Mouse (Mus musculus) CH12.LX (cell line): ENCODE results near the gene B4galt1. TPM values are rescaled to one million over a fixed set of nuclear protein-coding genes. Genes with fewer than 3 reads are reported as not detected.
A peak's percentile ranks its signal among the peaks of the same experiment; 100 is the strongest.

ENCODE experiments used
- DNase-seq: peaks from one replicate; pipeline ENCODE4 v3.0.0-alpha.2; 2013; ENCODE audit errors: extremely low read depth
- H3K27ac ChIP-seq: 2 replicates; pipeline ENCODE4 v1.5.1; 2012; ENCODE audit warnings: low read depth, mild to moderate bottlenecking, control low read depth, moderate library complexity; ENCODE audit not compliant: insufficient read depth
- H3K27me3 ChIP-seq: replicated peaks from 2 replicates; pipeline ENCODE3; 2012; ENCODE audit warnings: inconsistent platforms
- H3K36me3 ChIP-seq, 2 experiments: replicated peaks in 1 of 2; 2 replicates each; pipeline versions ENCODE3 to v1.6.1; 2012; ENCODE audit warnings: inconsistent platforms in 1 of 2, low read length in 1 of 2, mild to moderate bottlenecking in 1 of 2, mixed read lengths in 1 of 2, moderate library complexity in 1 of 2; ENCODE audit not compliant: control insufficient read depth in 1 of 2, insufficient read depth in 1 of 2
- H3K4me1 ChIP-seq, 2 experiments: 2 replicates each; pipeline ENCODE4 v1.6.1; 2012; ENCODE audit warnings: inconsistent platforms in 1 of 2, moderate library complexity in 1 of 2; ENCODE audit not compliant: insufficient read depth in 2 of 2, control insufficient read depth in 1 of 2
- H3K4me2 ChIP-seq: 2 replicates; pipeline ENCODE4 v1.6.1; 2012; ENCODE audit warnings: low read depth, mild to moderate bottlenecking, control low read depth; ENCODE audit not compliant: poor library complexity, insufficient read depth, severe bottlenecking
- H3K4me3 ChIP-seq, 3 experiments: fragments of 150-350 bp in 1 of 3; sonication (generic) in 1 of 3; replicated peaks in 1 of 3; 2 replicates each; pipeline versions ENCODE3 to v1.5.1; 2011 to 2012; ENCODE audit warnings: low read depth in 2 of 3, low read length in 2 of 3, mild to moderate bottlenecking in 2 of 3, moderate library complexity in 2 of 3, control low read depth in 1 of 3, improper control_type of control experiment in 1 of 3, inconsistent platforms in 1 of 3, mixed read lengths in 1 of 3; ENCODE audit not compliant: poor library complexity in 1 of 3
- H3K79me2 ChIP-seq: replicated peaks from 2 replicates; pipeline ENCODE4 v1.6.1; 2012; ENCODE audit warnings: mild to moderate bottlenecking, moderate library complexity; ENCODE audit not compliant: control insufficient read depth, poor library complexity, insufficient read depth, severe bottlenecking; ENCODE audit errors: extremely low read depth
- H3K9ac ChIP-seq: 2 replicates; pipeline ENCODE4 v1.6.1; 2012; ENCODE audit warnings: low read depth, mild to moderate bottlenecking, control low read depth, moderate library complexity; ENCODE audit not compliant: insufficient read depth
- H3K9me3 ChIP-seq: replicated peaks from 2 replicates; pipeline ENCODE3; 2012; ENCODE audit warnings: low read length, inconsistent platforms, mixed read lengths
- CTCF ChIP-seq, 2 experiments: IDR thresholded peaks in 1 of 2; conservative IDR thresholded peaks in 1 of 2; 2 replicates each; pipeline ENCODE4 v1.5.1; 2011 to 2012; ENCODE audit warnings: low read depth in 2 of 2, low read length in 2 of 2, improper control_type of control experiment in 1 of 2, inconsistent platforms in 1 of 2, mild to moderate bottlenecking in 1 of 2, moderate library complexity in 1 of 2
- E2F4 ChIP-seq: IDR thresholded peaks from 2 replicates; pipeline ENCODE4 v1.6.1; 2011; ENCODE audit warnings: low read depth, low read length, improper control_type of control experiment; ENCODE audit not compliant: insufficient replicate concordance
- EP300 ChIP-seq: IDR thresholded peaks from 2 replicates; pipeline ENCODE4 v1.6.1; 2011; ENCODE audit warnings: low read length, improper control_type of control experiment
- HCFC1 ChIP-seq: IDR thresholded peaks from 2 replicates; pipeline ENCODE4 v1.6.1; 2012; ENCODE audit warnings: low read depth, mild to moderate bottlenecking, inconsistent platforms, low read length, improper control_type of control experiment
- IRF4 ChIP-seq: IDR thresholded peaks from 2 replicates; pipeline ENCODE4 v1.6.1; 2014; ENCODE audit warnings: low read depth, mild to moderate bottlenecking, inconsistent platforms, low read length, improper control_type of control experiment
- KAT2A ChIP-seq: IDR thresholded peaks from 2 replicates; pipeline ENCODE4 v1.6.1; 2012; ENCODE audit warnings: low read length, improper control_type of control experiment, inconsistent platforms; ENCODE audit not compliant: insufficient replicate concordance
- RAD21 ChIP-seq: IDR thresholded peaks from 2 replicates; pipeline ENCODE4 v1.6.1; 2011; ENCODE audit warnings: low read depth, mild to moderate bottlenecking, low read length, improper control_type of control experiment, moderate library complexity
- SIN3A ChIP-seq: IDR thresholded peaks from 2 replicates; pipeline ENCODE4 v1.6.1; 2012; ENCODE audit warnings: low read length, improper control_type of control experiment, inconsistent platforms
- SMC3 ChIP-seq: IDR thresholded peaks from 2 replicates; pipeline ENCODE4 v1.6.1; 2011; ENCODE audit warnings: low read depth, low read length, improper control_type of control experiment
- TBP ChIP-seq: conservative IDR thresholded peaks from 2 replicates; pipeline ENCODE4 v1.6.1; 2011; ENCODE audit warnings: low read depth, low read length, improper control_type of control experiment
- TCF12 ChIP-seq: IDR thresholded peaks from 2 replicates; pipeline ENCODE4 v1.6.1; 2014; ENCODE audit warnings: low read depth, mild to moderate bottlenecking, inconsistent platforms, low read length, improper control_type of control experiment
- USF1 ChIP-seq: IDR thresholded peaks from 2 replicates; pipeline ENCODE4 v1.6.1; 2014; ENCODE audit warnings: low read depth, mild to moderate bottlenecking, inconsistent platforms, low read length, improper control_type of control experiment
- ZC3H11A ChIP-seq: IDR thresholded peaks from 2 replicates; pipeline ENCODE4 v1.6.1; 2012; ENCODE audit warnings: low read depth, mild to moderate bottlenecking, inconsistent platforms, low read length, improper control_type of control experiment
- dilution Hi-C: fragments of 300-500 bp; cut with MboI; formaldehyde crosslinking; loops from 2 replicates; pipeline ENCODE4 v1.14.3; 2020; ENCODE audit warnings: low sequenced_read_pairs; ENCODE audit not compliant: extremely low pct_unique_long_range_greater_than_20kb, extremely low pct_ligation_motif_present
- in situ Hi-C: fragments of 300-500 bp; cut with MboI; formaldehyde crosslinking; loops from 3 replicates; pipeline ENCODE4 v1.14.3; 2019; ENCODE audit warnings: low sequenced_read_pairs, low pct_ligation_motif_present, low pct_unique_long_range_greater_than_20kb, mixed read lengths
- polyA plus RNA-seq: library from polyadenylated mRNA; unstranded; fragments of >175 nt; gene quantifications from 2 replicates; pipeline ENCODE4 v1.2.1, GENCODE M21; 2012; ENCODE audit warnings: low read depth; ENCODE audit not compliant: insufficient read length
- total RNA-seq, 2 experiments: library from RNA; depleted of rRNA; stranded (reverse); fragments of 300-350 nt in 1 of 2; fragments of >200 nt in 1 of 2; gene quantifications; 2 replicates each; pipeline ENCODE4 v1.2.3; 2012 to 2014

B4galt1 gene
- total and polyA plus RNA-seq, 3 experiments, result 46.6 to 80.2 (median 66.6) TPM

- dilution Hi-C loops (no loop called here), in situ Hi-C loops (no loop called here)
- Histone ChIP-seq H3K4me2 (no peak overlapping the region), H3K36me3 (no peaks in the 10 kb centered on the region), H3K4me1 (peaks cover 0 to 6% of the 10 kb centered on the region in 2 experiments; a peak in 2 of 4 replicates), H3K4me3 (no peak overlapping the region), H3K9me3 (peaks cover 10% of the 10 kb centered on the region), H3K27ac (no peak overlapping the region), H3K27me3 (no peaks in the 10 kb centered on the region), H3K79me2 (no peaks in the 10 kb centered on the region), H3K9ac (no peak overlapping the region)
- DNase-seq, result no peak
- TF ChIP-seq RAD21 (peak; percentile 25), EP300 (no peak), CTCF (conservative IDR thresholded peaks at IDR 0.05 in 1 of 2, IDR thresholded peaks at IDR 0.05 in 1 of 2; ENCODE audit: low read depth in 2 of 2, low read length in 2 of 2) (peak in 1 of 2 experiments; percentile 28; a peak in 2 of 4 replicates), TBP (no peak), SMC3 (0 out of 2 replicates have a peak, but pooled peaks have one; percentile 14)
These were observed 41.8 kb upstream of the B4galt1 start for GRCm38 (mm10) chr4:40895646-40896045.

GRCm38 (mm10) chr4:40895118-40895517 lies 41.3 kb upstream of the B4galt1 start:
- no peak overlapping the region for H3K4me3 ChIP-seq
- H3K9ac ChIP-seq, result no peak overlapping the region
- no peak overlapping the region for H3K27ac ChIP-seq
- H3K36me3 ChIP-seq, result no peaks in the 10 kb centered on the region
- TF ChIP-seq SIN3A (no peak), ZC3H11A (no peak), KAT2A (no peak), USF1 (no peak), HCFC1 (no peak), TBP (no peak), TCF12 (no peak), IRF4 (no peak), SMC3 (no peak), E2F4 (no peak)
- TF ChIP-seq, all 38 proteins: peak for 0
- peaks cover 0 to 6% of the 10 kb centered on the region in 2 experiments; a peak in 2 of 4 replicates for H3K4me1 ChIP-seq
- in situ Hi-C loops, result no loop called here
- dilution Hi-C loops, result no loop called here
- H3K9me3 ChIP-seq, result peaks cover 4% of the 10 kb centered on the region
- no peak for DNase-seq
- H3K79me2 ChIP-seq, result no peaks in the 10 kb centered on the region
- H3K4me2 ChIP-seq, result no peak overlapping the region
- no peaks in the 10 kb centered on the region for H3K27me3 ChIP-seq

GRCm38 (mm10) chr4:40891206-40891605 lies 37.4 kb upstream of the B4galt1 start:
- H3K36me3 ChIP-seq, result no peaks in the 10 kb centered on the region

More at GRCm38 (mm10) chr4:40891206-40891605, 37.4 kb upstream of the B4galt1 start:
- H3K9me3 ChIP-seq, result peaks cover 4% of the 10 kb centered on the region
- no peaks in the 10 kb centered on the region for H3K27me3 ChIP-seq
- H3K4me2 ChIP-seq, result no peak overlapping the region
- dilution Hi-C loops, result no loop called here
- H3K27ac ChIP-seq, result no peak overlapping the region
- H3K4me3 ChIP-seq, result no peak overlapping the region
- peaks cover 0 to 4% of the 10 kb centered on the region in 2 experiments; a peak in 1 of 4 replicates for H3K4me1 ChIP-seq
- in situ Hi-C loops, result no loop called here
- no peak for DNase-seq
- no peak for TF ChIP-seq HCFC1
- no peak for TF ChIP-seq RAD21
- TF ChIP-seq, all 38 proteins: peak for 0
- Histone ChIP-seq H3K79me2 (no peaks in the 10 kb centered on the region), H3K9ac (no peak overlapping the region)
